Mouse (Mus musculus) brown adipose tissue, adult 24 weeks (tissue): Measurements from ENCODE around the gene Dyrk2. TPM values are rescaled to one million over a fixed set of nuclear protein-coding genes. Genes with fewer than 3 reads are reported as not detected.

Experiments
- H3K27ac ChIP-seq: fragments of 200-500 bp; replicated peaks from 2 replicates; pipeline ENCODE4 v1.5.1; 2012; ENCODE audit warnings: low read depth, mild to moderate bottlenecking, low read length
- H3K4me1 ChIP-seq: fragments of 200-500 bp; 2 replicates; pipeline ENCODE4 v1.6.1; 2012; ENCODE audit warnings: low read length, mixed read lengths; ENCODE audit not compliant: control insufficient read depth, insufficient read depth, insufficient read length
- H3K4me3 ChIP-seq: fragments of 200-500 bp; 2 replicates; pipeline ENCODE4 v1.5.1; 2012; ENCODE audit warnings: low read depth, mild to moderate bottlenecking, low read length, moderate library complexity; ENCODE audit not compliant: insufficient read depth
- polyA plus RNA-seq: library from polyadenylated mRNA; stranded (reverse); fragments of >200 nt; gene quantifications from 2 replicates; pipeline ENCODE4 v1.2.4, GENCODE M21; 2012; ENCODE audit not compliant: missing spikeins, insufficient read depth, insufficient read length

Dyrk2 gene
- polyA plus RNA-seq, 1 experiment: 17.8 TPM

- no peak overlapping the region for H3K4me3 ChIP-seq
- H3K27ac ChIP-seq: no peak overlapping the region
- no peaks in the 10 kb centered on the region for H3K4me1 ChIP-seq
These were observed 50.2 kb downstream of the Dyrk2 start for GRCm38 (mm10) chr10:118819846-118820245.

- no peaks in the 10 kb centered on the region for H3K4me1 ChIP-seq
- H3K4me3 ChIP-seq: no peak overlapping the region
- H3K27ac ChIP-seq: no peak overlapping the region
These were observed 52.9 kb downstream of the Dyrk2 start for GRCm38 (mm10) chr10:118817089-118817488.

- peak overlapping the region; percentile 6; the same call in 1 of the 2 replicates for H3K27ac ChIP-seq
- H3K4me3 ChIP-seq: no peak overlapping the region
- H3K4me1 ChIP-seq: peaks cover 5% of the 10 kb centered on the region; the same call in 1 of the 2 replicates
These were observed 58.1 kb downstream of the Dyrk2 start for GRCm38 (mm10) chr10:118811945-118812344.

- Histone ChIP-seq H3K4me3 (0 out of 2 replicates have a peak overlapping the region, but pooled peaks have one; percentile 14), H3K27ac (peak overlapping the region; percentile 58), H3K4me1 (peaks cover 5% of the 10 kb centered on the region; the same call in 1 of the 2 replicates)
These were observed 58.9 kb downstream of the Dyrk2 start for GRCm38 (mm10) chr10:118810908-118811711.
